Mouse (Mus musculus) heart, postnatal 25 days (tissue): Measurements from ENCODE around the gene H2afz. TPM values are rescaled to one million over a fixed set of nuclear protein-coding genes. Genes with fewer than 3 reads are reported as not detected.
"Not testable (repeated sequence)": the region's sequence is repeated elsewhere in the genome, so short reads cannot be mapped to it uniquely, and the experiment has no call there.

Experiments
- DNase-seq: peaks from one replicate; pipeline ENCODE4 v3.0.0; 2022; ENCODE audit warnings: low spot score
- intact Hi-C: fragments of 180-260 bp; cut with DNase I; formaldehyde crosslinking; loops from one replicate; pipeline ENCODE4 v1.15.1; 2025
- total RNA-seq, 2 experiments: library from RNA; stranded (reverse); gene quantifications; 2 replicates each; pipeline ENCODE4 v1.2.3; 2021

H2afz gene
- total RNA-seq, 2 experiments from 2014 or later = 58.3 to 61.6 TPM

DNA sequence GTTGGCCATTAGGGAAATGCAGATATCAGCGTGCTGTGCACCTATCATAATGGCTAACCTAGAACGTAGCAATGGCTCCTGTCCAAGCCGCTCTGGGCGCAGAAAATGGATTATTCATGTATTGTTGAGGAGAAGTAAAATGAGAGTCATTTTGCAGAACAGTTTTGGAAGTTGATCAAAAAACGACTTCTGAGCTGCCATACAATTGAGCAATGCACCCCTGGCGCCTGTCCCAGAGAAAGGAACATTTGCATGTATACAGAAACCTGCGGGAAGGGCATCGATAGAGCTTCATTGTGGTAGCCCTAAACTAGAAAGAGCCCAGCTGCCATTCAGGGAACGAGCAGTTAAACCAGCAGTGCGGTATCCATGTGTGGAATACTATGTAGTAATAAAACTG, 35.9 kb downstream of the H2afz start:
- no peak for DNase-seq
- intact Hi-C loops = no loop called here

DNA sequence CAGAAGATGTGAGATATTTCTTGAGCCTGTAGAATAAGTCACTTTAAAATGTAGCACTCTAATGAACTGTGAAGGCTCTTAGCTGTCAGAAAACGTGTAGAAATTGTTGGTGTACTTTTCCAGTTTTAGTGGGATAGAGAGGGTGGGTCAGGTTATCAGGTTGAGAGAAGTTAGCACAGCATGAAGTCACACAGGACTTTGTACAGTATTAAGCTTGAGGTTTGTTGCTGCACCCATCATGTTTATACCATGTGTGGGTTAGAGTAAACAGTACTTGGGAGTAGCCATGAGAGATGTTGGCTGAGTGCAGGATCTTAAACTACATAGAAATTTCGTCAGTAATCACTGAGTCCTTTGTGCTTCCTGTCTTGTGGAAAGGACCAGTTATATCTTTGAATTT, 48.8 kb downstream of the H2afz start:
- no peak for DNase-seq
- intact Hi-C loops = no loop called here

DNA sequence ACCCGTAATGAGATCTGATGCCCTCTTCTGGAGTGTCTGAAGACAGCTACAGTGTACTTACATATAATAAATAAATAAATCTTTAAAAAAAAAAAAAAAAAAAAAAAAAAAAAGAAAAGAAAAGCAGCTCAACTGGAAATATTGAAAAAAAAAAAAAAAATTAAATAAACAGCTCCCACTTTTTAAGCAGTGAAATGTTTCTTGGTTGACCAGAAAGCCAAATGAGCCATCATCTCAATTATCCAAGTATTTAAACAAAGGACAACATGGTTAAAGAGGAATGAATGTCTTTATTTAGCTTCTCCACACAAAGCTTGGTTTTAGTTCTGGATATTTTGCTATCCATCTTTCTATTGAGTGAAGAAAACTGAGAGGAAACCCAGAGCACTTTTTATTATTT, 50.3 kb downstream of the H2afz start:
- DNase-seq, intact Hi-C loops: not testable (repeated sequence)

Other genes starting within 250 kb of the H2afz start
- 1 to 10 TPM; 2.5 to 4.3 TPM for gene Ddit4l, start 242.9 kb upstream of the H2afz start, total RNA-seq
- not detected for gene Gm21962, start 193.0 kb upstream of the H2afz start, total RNA-seq
- gene Dnajb14, start 3.2 kb downstream of the H2afz start, total RNA-seq = 10 to 100 TPM; 10.7 to 10.8 TPM
- gene Lamtor3, start 54.0 kb downstream of the H2afz start, total RNA-seq = 10 to 100 TPM; 92.8 to 96.6 TPM
- gene Dapp1, start 117.1 kb downstream of the H2afz start, total RNA-seq = 1 to 10 TPM; 4.1 to 5.3 TPM
- gene 1110002E22Rik, start 200.6 kb downstream of the H2afz start, total RNA-seq = 10 to 100 TPM; 62.6 to 64.4 TPM
- 1 to 10 TPM; 1.3 to 1.8 TPM for gene Gm5105, start 202.9 kb downstream of the H2afz start, total RNA-seq